Comparison of ENCODE assay signal across 8 mouse cellular contexts in the genomic region with DNA sequence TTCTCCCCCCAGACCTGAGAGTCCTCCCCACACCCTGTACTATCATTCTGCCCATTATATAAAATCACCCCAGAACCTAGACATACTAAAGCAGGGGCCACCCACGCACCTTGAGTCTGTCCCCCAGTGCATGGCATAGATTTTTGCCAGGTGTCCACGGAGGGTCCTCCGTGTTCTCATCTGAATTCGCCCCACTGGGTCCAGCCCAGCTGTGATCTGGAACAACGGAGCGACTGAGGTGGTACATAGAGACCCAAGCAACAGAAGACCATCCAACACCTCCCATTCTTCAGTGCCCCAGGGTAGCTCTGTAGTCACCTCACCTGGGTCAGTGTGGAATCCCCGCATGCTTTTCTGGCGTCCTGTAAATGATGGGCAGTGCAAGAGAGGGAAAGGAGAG. TPM values are rescaled to one million over a fixed set of nuclear protein-coding genes. Genes with fewer than 3 reads are reported as not detected.
DNase-seq lines count a peak whose midpoint lies in the region; ATAC-seq and TF ChIP-seq lines count a peak whose summit lies in the region.

No protein-coding gene starts in this region.

- peaks cover 37% of the 10 kb centered on the region for H3K36me3 ChIP-seq in liver, embryonic 11.5 days (ENCODE audit: control insufficient read depth, insufficient read depth, low read length)
- H3K36me3 ChIP-seq in stomach, embryonic 16.5 days (ENCODE audit: control insufficient read depth, insufficient read depth, low read length) = peaks cover 8% of the 10 kb centered on the region

- TF ChIP-seq POLR2A in cerebellum, adult 2 months (IDR thresholded peaks at IDR 0.05; ENCODE audit: borderline replicate concordance, insufficient read depth, low read length) = no peak

- H3K9me3 ChIP-seq in liver, embryonic 11.5 days (ENCODE audit: control insufficient read depth, low read length) = no peaks in the 10 kb centered on the region
- no peaks in the 10 kb centered on the region for H3K9me3 ChIP-seq in stomach, embryonic 16.5 days (replicated peaks; ENCODE audit: control insufficient read depth, low read length)

- H3K27ac ChIP-seq in cerebellum, adult 2 months (ENCODE audit: insufficient read depth, low read length) = peak overlapping the region; percentile 68
- H3K27ac ChIP-seq in liver, embryonic 11.5 days (ENCODE audit: low read depth, low read length) = no peak overlapping the region
- H3K27ac ChIP-seq in stomach, embryonic 16.5 days (ENCODE audit: low read length) = peak overlapping the region; percentile 83

- H3K9ac ChIP-seq in liver, embryonic 11.5 days (ENCODE audit: low read depth, low read length) = no peak overlapping the region; the same call in 1 of the 2 replicates
- H3K9ac ChIP-seq in stomach, embryonic 16.5 days (ENCODE audit: low read length) = peak overlapping the region; percentile 94

- H3K4me3 ChIP-seq in cerebellum, adult 2 months (replicated peaks; ENCODE audit: insufficient read depth, low read depth, low read length) = peak overlapping the region; percentile 55
- peak overlapping the region; percentile 84 for H3K4me3 ChIP-seq in liver, embryonic 11.5 days (ENCODE audit: low read depth, low read length)
- peak overlapping the region; percentile 92 for H3K4me3 ChIP-seq in stomach, embryonic 16.5 days (replicated peaks; ENCODE audit: low read length)

- ATAC-seq in liver, embryonic 11.5 days (replicated peaks; ENCODE audit: low FRiP score) = no peak
- ATAC-seq in stomach, embryonic 16.5 days (ENCODE audit: insufficient read depth, low FRiP score) = no peak
- ATAC-seq in monocyte, adult 5-6 weeks (replicated peaks; ENCODE audit: insufficient number of reproducible peaks, low FRiP score, low TSS enrichment, poor library complexity, severe bottlenecking) = no peak

- no peak for TF ChIP-seq CTCF in cerebellum, adult 2 months (IDR thresholded peaks at IDR 0.05; ENCODE audit: borderline replicate concordance, insufficient read depth, low read depth, low read length)

- no peaks in the 10 kb centered on the region for H3K27me3 ChIP-seq in cerebellum, adult 2 months (ENCODE audit: control insufficient read depth, insufficient read depth, low read length)
- no peaks in the 10 kb centered on the region for H3K27me3 ChIP-seq in liver, embryonic 11.5 days (replicated peaks; ENCODE audit: control insufficient read depth, insufficient read depth, low read length)
- no peaks in the 10 kb centered on the region for H3K27me3 ChIP-seq in stomach, embryonic 16.5 days (ENCODE audit: control insufficient read depth, insufficient read depth, low read length)

- peak in 1 of 2 experiments; percentile 23 for DNase-seq in cerebellum, adult 2 months
- DNase-seq in cerebellum, adult 8-10 months = no peak
- DNase-seq in right cerebral cortex, postnatal 25 days = peak; percentile 26
- no peak for DNase-seq in right cerebral cortex, postnatal 14 days
- no peak for DNase-seq in liver, embryonic 11.5 days (ENCODE audit: low spot score)
- DNase-seq in ovary, adult 18-20 months (ENCODE audit: low spot score) = no peak

- H3K4me1 ChIP-seq in cerebellum, adult 2 months (ENCODE audit: control insufficient read depth, insufficient read depth, low read length) = peaks cover 18% of the 10 kb centered on the region
- H3K4me1 ChIP-seq in liver, embryonic 11.5 days (replicated peaks; ENCODE audit: control insufficient read depth, insufficient read depth, low read length) = peaks cover 29% of the 10 kb centered on the region
- H3K4me1 ChIP-seq in stomach, embryonic 16.5 days (ENCODE audit: control insufficient read depth, insufficient read depth, low read length) = peaks cover 23% of the 10 kb centered on the region

- peak overlapping the region; percentile 100 for H3K4me2 ChIP-seq in liver, embryonic 11.5 days
- peak overlapping the region; percentile 93 for H3K4me2 ChIP-seq in stomach, embryonic 16.5 days (ENCODE audit: low read depth, low read length)

- WGBS in cerebellum, adult 2 months = 34% methylated on average over 8 of the region's 8 CpGs
- 88% methylated on average over 8 of the region's 8 CpGs for WGBS in liver, embryonic 11.5 days
- WGBS in stomach, embryonic 16.5 days = 72% methylated on average over 8 of the region's 8 CpGs

RNA-seq across cellular contexts. Expression of gene Epo, which starts 3.0 kb away (rescaled TPM):
- not detected in 2 replicates for polyA plus RNA-seq in cerebellum, adult 2 months (2012; rRNA removed)
- 4.6 and 7.8 TPM in 2 replicates for polyA plus RNA-seq in liver, embryonic 11.5 days (2014; fragmentation: Nextera tagmentation; extraction: Ambion mirVana)
- not detected in 2 replicates for polyA plus RNA-seq in stomach, embryonic 16.5 days (2015; fragmentation: Nextera tagmentation; extraction: Ambion mirVana)
- total RNA-seq in monocyte, adult 5-6 weeks (2017) = not detected in 3 replicates

RNA-seq across cellular contexts. Expression of gene Gnb2, which starts 3.2 kb away (rescaled TPM):
- 410 and 442 TPM in 2 replicates for polyA plus RNA-seq in cerebellum, adult 2 months (2012; rRNA removed)
- 306 and 319 TPM in 2 replicates for polyA plus RNA-seq in liver, embryonic 11.5 days (2014; fragmentation: Nextera tagmentation; extraction: Ambion mirVana)
- polyA plus RNA-seq in stomach, embryonic 16.5 days (2015; fragmentation: Nextera tagmentation; extraction: Ambion mirVana) = 257 and 284 TPM in 2 replicates
- 361 to 408 TPM (median 386 TPM) in 3 replicates for total RNA-seq in monocyte, adult 5-6 weeks (2017)

RNA-seq across cellular contexts. Expression of gene Gigyf1, which starts 11.7 kb away (rescaled TPM):
- 59.8 and 61.2 TPM in 2 replicates for polyA plus RNA-seq in cerebellum, adult 2 months (2012; rRNA removed)
- polyA plus RNA-seq in liver, embryonic 11.5 days (2014; fragmentation: Nextera tagmentation; extraction: Ambion mirVana) = 7.0 and 9.0 TPM in 2 replicates
- 7.7 and 9.0 TPM in 2 replicates for polyA plus RNA-seq in stomach, embryonic 16.5 days (2015; fragmentation: Nextera tagmentation; extraction: Ambion mirVana)
- total RNA-seq in monocyte, adult 5-6 weeks (2017) = 11.9 to 24.2 TPM (median 12.0 TPM) in 3 replicates

RNA-seq across cellular contexts. Expression of gene Actl6b, which starts 23.2 kb away (rescaled TPM):
- polyA plus RNA-seq in cerebellum, adult 2 months (2012; rRNA removed) = 125 and 135 TPM in 2 replicates
- 0.70 and 0.79 TPM in 2 replicates for polyA plus RNA-seq in liver, embryonic 11.5 days (2014; fragmentation: Nextera tagmentation; extraction: Ambion mirVana)
- 3.6 TPM in 2 replicates for polyA plus RNA-seq in stomach, embryonic 16.5 days (2015; fragmentation: Nextera tagmentation; extraction: Ambion mirVana)
- not detected in 3 replicates for total RNA-seq in monocyte, adult 5-6 weeks (2017)

RNA-seq across cellular contexts. Expression of gene Pop7, which starts 27.8 kb away (rescaled TPM):
- polyA plus RNA-seq in cerebellum, adult 2 months (2012; rRNA removed) = 54.8 and 55.3 TPM in 2 replicates
- 61.4 and 70.6 TPM in 2 replicates for polyA plus RNA-seq in liver, embryonic 11.5 days (2014; fragmentation: Nextera tagmentation; extraction: Ambion mirVana)
- 46.4 and 48.1 TPM in 2 replicates for polyA plus RNA-seq in stomach, embryonic 16.5 days (2015; fragmentation: Nextera tagmentation; extraction: Ambion mirVana)
- total RNA-seq in monocyte, adult 5-6 weeks (2017) = 9.7 to 27.5 TPM (median 20.4 TPM) in 3 replicates
